Mouse (Mus musculus) thymus, postnatal 36 days (tissue): Measurements from ENCODE around the gene Srpk1.
"Not testable (repeated sequence)": the region's sequence is repeated elsewhere in the genome, so short reads cannot be mapped to it uniquely, and the experiment has no call there.

Experiments
- DNase-seq, 2 experiments: peaks; one replicate each; pipeline ENCODE4 v3.0.0; 2022; ENCODE audit warnings: mixed read lengths in 2 of 2

Srpk1 gene

DNA sequence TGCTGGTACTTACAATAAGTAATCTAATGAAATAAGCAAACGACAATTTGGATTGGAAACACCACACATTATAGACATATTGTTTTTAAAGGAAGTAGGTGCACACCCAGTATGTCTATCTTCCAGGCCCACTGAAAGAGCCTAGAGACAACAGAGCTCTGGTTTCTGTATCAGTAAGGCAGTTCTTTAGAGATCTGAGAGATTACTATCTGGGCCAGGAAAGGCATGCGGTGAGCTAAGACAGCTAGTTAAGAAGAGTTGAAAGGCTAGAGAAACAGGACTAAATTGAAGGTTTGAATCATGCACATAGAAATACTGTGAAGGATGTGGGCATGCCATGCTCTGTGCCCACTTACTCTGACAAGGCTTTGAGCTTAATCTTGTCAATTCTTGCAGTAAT lies 9.9 kb downstream of the Srpk1 start:
- peak; percentile 15 to 28 for DNase-seq

- DNase-seq, result no peak
These were observed 13.0 kb downstream of the Srpk1 start for GRCm38 (mm10) chr17:28609543-28609942.

DNA sequence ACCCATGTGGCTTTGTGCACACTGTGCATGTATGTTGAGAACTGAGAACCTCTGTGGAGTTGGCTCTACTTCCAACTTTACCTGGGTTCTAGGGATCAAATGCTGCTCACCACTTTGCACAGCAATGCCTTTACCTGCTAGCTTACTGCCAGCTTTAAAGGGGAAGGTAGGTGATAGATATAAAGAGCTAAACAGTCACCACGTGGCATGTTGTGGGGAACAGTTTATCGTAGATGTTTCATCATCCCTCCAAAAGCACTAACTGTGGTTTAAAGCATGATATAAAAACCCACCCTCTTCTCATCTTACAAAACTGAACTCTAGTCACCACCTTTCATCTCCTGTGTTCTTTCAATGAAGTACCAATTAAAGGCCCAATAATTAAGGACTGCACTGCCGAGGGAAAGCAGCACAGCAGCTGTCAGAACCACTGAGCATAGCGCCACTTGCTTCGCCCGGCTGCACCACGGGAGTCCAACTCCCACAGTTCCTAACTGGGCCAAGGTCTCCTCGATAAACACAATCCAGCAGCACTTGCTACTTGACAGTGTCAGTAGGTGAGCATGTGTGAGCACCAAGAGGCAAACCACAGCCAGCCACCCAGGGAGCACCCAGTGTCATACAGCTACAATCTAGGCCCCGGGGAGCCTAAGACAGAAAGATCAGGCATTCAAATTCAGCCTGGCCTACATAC lies 20.8 kb downstream of the Srpk1 start:
- DNase-seq, result no peak

DNA sequence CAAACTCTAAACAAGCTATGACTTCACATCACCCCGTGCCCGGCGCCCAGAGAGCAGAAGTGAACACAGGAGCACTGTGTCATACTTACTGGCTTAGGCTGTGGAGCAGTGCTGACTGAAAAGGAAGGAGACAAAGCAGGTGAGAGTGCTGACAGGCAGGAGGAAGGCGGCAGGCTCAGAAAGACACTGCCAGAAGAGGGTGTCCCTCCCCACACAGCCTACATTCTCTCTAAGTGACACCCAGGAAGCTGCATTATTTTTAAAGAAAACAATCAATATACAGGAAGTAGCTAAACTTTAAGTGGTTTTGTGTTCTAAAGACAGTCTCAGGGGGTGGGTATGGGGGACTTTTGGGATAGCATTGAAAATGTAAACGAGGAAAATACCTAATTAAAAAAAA lies 21.7 kb downstream of the Srpk1 start:
- no peak for DNase-seq

- no peak for DNase-seq
These were observed 28.5 kb downstream of the Srpk1 start for GRCm38 (mm10) chr17:28593965-28594364.

GRCm38 (mm10) chr17:28592998-28593397 lies 29.5 kb downstream of the Srpk1 start:
- DNase-seq, result peak; percentile 72 to 77

DNA sequence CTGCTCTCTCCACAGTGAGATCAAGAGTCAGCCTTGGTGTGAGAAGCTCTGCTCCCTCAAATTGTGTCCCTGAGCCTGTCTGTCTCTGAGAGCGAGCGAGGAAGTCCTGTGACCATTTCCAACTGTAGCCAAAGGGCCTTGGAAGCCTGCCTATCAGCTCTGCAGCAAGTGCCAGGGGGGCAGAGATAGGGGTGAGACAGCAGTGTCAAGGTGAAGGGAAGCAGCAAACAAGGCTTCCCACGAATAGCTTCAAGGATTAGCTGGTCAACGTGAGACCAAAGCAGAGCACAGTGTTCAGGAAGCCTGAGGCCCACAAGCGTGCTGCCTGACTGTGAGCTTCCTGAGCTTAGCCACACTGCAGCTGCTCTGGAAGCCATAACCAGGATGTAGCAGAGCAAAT lies 31.0 kb downstream of the Srpk1 start:
- DNase-seq, result no peak

DNA sequence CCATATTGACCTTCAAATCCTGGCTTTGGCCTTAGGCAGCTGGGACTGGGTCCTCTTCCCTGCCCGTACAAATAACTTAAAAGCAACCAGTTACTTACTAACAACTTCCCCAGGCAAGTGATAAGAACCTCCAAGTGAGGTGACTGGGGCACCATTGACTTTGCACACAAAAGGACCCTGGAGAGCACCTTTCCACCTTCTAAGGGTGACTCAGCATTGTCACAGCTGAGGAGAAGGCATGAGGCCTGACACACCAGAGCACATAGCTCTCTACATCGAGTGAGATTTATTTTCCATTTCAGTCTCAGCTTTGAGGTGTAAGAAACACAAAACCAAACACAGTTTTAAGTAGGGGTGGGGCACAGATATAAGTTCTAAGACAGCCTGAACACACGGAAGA lies 31.9 kb downstream of the Srpk1 start:
- no peak for DNase-seq

DNA sequence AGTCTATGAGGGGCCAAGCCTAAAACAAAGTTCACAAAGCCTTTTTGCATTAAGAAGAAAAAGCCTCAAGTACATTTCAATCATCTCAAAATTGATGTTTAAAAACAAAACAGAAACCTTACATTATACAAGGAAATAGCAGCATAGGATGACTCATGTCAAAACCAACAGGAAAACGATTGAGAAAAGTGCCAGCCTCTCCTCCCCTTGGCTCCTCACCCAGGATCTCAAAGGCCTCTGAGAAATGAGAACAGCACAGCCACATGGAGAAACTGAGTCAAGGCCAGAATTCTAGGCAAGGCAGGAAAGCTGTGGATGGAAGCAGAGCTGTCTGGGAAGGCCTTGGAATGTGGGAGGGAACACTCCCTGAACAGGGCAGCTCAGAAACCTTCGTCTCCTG lies 33.9 kb downstream of the Srpk1 start:
- DNase-seq, result no peak

- DNase-seq, result no peak
These were observed 36.0 kb downstream of the Srpk1 start for GRCm38 (mm10) chr17:28586509-28586908.

GRCm38 (mm10) chr17:28581056-28581455 lies 41.5 kb downstream of the Srpk1 start:
- no peak for DNase-seq

- DNase-seq, result peak; percentile 26 to 32
These were observed 42.1 kb downstream of the Srpk1 start for GRCm38 (mm10) chr17:28580396-28580795.

- DNase-seq, result peak; percentile 57 to 67
These were observed 47.0 kb downstream of the Srpk1 start, which contains the start of gene Lhfpl5 for GRCm38 (mm10) chr17:28575244-28576125. Gene Lhfpl5, plus strand, starts transcription at chr17:28575641.

DNA sequence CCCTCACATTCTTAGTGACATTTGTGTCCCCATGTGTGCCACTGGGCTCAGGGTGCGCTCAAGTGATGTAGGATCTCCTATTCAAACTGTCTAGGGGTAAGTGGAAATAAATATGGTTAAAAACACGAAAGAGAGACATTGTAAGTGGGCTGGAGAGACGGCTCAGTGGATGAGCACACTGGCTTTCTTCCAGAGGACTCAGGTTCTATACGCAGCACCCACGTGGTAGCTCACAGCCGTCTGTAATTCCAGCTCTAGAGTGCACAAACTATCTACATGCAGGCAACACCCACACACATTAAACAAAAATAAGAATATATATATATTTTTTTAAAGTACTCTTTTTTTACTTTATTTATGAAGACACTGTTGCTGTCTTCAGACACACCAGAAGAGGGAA lies 49.6 kb downstream of the Srpk1 start:
- no peak for DNase-seq

- no peak for DNase-seq
These were observed 50.0 kb downstream of the Srpk1 start for GRCm38 (mm10) chr17:28572521-28572920.

DNA sequence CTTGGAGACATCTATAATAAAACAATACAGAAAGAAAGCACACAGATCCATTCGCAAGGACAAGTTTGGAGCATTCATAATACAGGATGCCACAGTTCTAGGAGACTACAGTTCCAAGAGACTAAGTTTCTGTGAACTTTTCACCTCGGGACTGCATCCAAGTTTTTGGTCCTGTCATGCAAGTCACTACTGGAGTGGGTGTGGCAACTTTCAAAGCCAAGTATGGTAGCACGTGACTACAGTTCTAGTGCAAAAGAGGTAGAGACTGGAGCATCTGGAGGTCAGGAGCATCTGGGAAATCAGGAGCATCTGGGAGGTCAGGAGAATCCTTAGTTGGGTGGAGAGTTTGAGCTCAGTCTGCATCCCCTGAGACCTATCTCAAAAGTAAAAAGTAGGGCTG lies 50.6 kb downstream of the Srpk1 start:
- no peak for DNase-seq

- no peak for DNase-seq
These were observed 55.0 kb downstream of the Srpk1 start for GRCm38 (mm10) chr17:28567541-28567940.

DNA sequence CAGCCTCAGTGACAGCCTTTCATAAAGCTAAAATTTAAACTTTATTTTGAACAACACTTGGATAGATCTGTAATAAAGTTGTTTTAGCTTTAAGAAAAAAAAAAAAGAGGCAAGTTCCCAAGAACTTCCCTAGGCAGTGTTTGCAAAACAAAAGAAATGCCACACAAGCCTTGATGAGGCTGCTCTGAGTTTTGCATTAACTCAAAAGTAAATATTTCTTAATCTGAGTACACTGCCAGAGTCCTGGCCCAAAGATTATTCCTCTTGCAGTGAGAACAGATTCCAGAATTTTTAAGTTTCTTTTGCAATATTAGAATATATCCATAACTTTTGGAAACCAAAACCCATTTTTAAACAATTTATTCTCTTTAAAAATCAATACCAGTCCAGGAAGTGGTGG lies 57.3 kb downstream of the Srpk1 start:
- no peak for DNase-seq

DNA sequence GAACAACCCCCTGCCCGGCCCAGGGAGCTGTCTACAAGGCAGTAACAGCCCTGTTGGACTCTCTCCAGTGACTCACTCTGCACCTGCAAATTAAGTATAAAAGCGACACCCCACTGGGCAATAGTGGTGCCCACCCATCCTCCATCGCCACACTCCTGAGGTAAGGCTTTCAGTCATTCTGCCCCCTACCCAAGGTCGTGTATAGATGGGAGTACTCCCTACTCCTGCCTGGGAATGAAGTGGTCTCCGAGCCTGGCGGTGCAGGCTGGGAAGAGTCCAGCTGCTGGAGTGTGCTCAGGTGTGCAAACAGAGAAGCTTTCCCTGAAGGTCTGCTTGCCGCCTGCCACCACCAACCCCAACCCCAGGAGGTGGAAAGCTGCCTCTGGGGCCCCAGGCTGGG lies 60.9 kb downstream of the Srpk1 start:
- no peak for DNase-seq

GRCm38 (mm10) chr17:28560598-28560997 lies 61.9 kb downstream of the Srpk1 start, which contains the start of gene Clps:
Gene Clps, minus strand, starts transcription at chr17:28560766.
- no peak for DNase-seq

- no peak for DNase-seq
These were observed 64.7 kb downstream of the Srpk1 start for GRCm38 (mm10) chr17:28557772-28558171.

- DNase-seq, result no peak
These were observed 65.7 kb downstream of the Srpk1 start for GRCm38 (mm10) chr17:28556635-28557396.

- not testable (repeated sequence) for DNase-seq
These were observed 68.5 kb downstream of the Srpk1 start for GRCm38 (mm10) chr17:28554021-28554420.
